Mouse (Mus musculus) midbrain, postnatal 0 days (tissue): ENCODE measurements around the gene Rsph9. TPM values are rescaled to one million over a fixed set of nuclear protein-coding genes. Genes with fewer than 3 reads are reported as not detected.

Source experiments
- ATAC-seq: fragments of 200-750 bp; cut with Nextera tagmentation; 2 replicates; pipeline ENCODE4 v1.8.0; 2017; ENCODE audit warnings: moderate number of reproducible peaks, mild to moderate bottlenecking, moderate TSS enrichment, moderate library complexity; ENCODE audit not compliant: low FRiP score
- DNase-seq: peaks from one replicate; pipeline ENCODE4 v3.0.0-alpha.2; 2015; ENCODE audit warnings: low spot score
- H3K27ac ChIP-seq: fragments of 300-500 bp; sonication (generic); 2 replicates; pipeline ENCODE4 v1.5.1; 2014; ENCODE audit warnings: low read depth, mild to moderate bottlenecking, low read length, mixed read lengths
- H3K27me3 ChIP-seq: fragments of 300-500 bp; sonication (generic); 2 replicates; pipeline ENCODE4 v1.6.1; 2014; ENCODE audit warnings: low read length, control low read depth, mixed read lengths; ENCODE audit not compliant: insufficient read depth
- H3K36me3 ChIP-seq: fragments of 300-500 bp; sonication (generic); 2 replicates; pipeline ENCODE4 v1.6.1; 2014; ENCODE audit warnings: low read length, control low read depth, mixed read lengths; ENCODE audit not compliant: insufficient read depth
- H3K4me1 ChIP-seq: fragments of 300-500 bp; sonication (generic); 2 replicates; pipeline ENCODE4 v1.6.1; 2014; ENCODE audit warnings: mild to moderate bottlenecking, control low read depth, antibody characterized with exemption, low read length, mixed read lengths; ENCODE audit not compliant: insufficient read depth
- H3K4me2 ChIP-seq: fragments of 300-500 bp; sonication (generic); 2 replicates; pipeline ENCODE4 v1.6.1; 2014; ENCODE audit warnings: low read depth, mild to moderate bottlenecking, low read length, mixed read lengths; ENCODE audit not compliant: poor library complexity, severe bottlenecking
- H3K4me3 ChIP-seq: fragments of 300-500 bp; sonication (generic); 2 replicates; pipeline ENCODE4 v1.5.1; 2014; ENCODE audit warnings: low read depth, mild to moderate bottlenecking, low read length, moderate library complexity
- H3K9ac ChIP-seq: fragments of 300-500 bp; sonication (generic); replicated peaks from 2 replicates; pipeline ENCODE4 v1.6.1; 2014; ENCODE audit warnings: mild to moderate bottlenecking, low read length, moderate library complexity, mixed read lengths; ENCODE audit not compliant: poor library complexity, severe bottlenecking
- H3K9me3 ChIP-seq: fragments of 300-500 bp; sonication (generic); 2 replicates; pipeline ENCODE4 v1.6.1; 2016; ENCODE audit warnings: low read length, control low read depth
- CTCF ChIP-seq: IDR thresholded peaks from 2 replicates; pipeline ENCODE4 v1.5.1; 2016; ENCODE audit warnings: antibody characterized with exemption, mild to moderate bottlenecking
- WGBS: fragments of 180-500 bp; shearing (Covaris S2); extraction: QIAGEN DNeasy Blood & Tissue Kit; methylation state at CpG from one replicate; pipeline ENCODE4 v1.1.7; 2014; 5-methylcytosine and 5-hydroxymethylcytosine counted together
- polyA plus RNA-seq: library from polyadenylated mRNA; unstranded; fragments of >200 nt; fragmentation: Nextera tagmentation; extraction: Ambion mirVana; gene quantifications from 2 replicates; pipeline ENCODE4 v1.2.1, GENCODE M21; 2015
- total RNA-seq: library from RNA; depleted of rRNA; stranded (reverse); fragments of >200 nt; gene quantifications from 2 replicates; pipeline ENCODE4 v1.2.3, GENCODE M21; 2014; rRNA removed

Gene Rsph9
- total RNA-seq (55.6 and 68.4 TPM in 2 replicates), polyA plus RNA-seq (103 and 104 TPM in 2 replicates)

- WGBS, result 4% methylated on average over 37 of the region's 37 CpGs
- Histone ChIP-seq H3K9me3 (no peaks in the 10 kb centered on the region), H3K27ac (peak within 1 kb of the TSS; percentile 63), H3K4me1 (peaks cover 9% of the 10 kb centered on the region; the same call in 1 of the 2 replicates), H3K4me3 (peak within 1 kb of the TSS; percentile 50), H3K9ac (peak within 1 kb of the TSS; percentile 66), H3K36me3 (peaks cover 15% of the 10 kb centered on the region), H3K27me3 (no peaks in the 10 kb centered on the region), H3K4me2 (peak within 1 kb of the TSS; percentile 79)
- ATAC-seq, result peak; percentile 91
- peak; percentile 91 for DNase-seq
- TF ChIP-seq CTCF, result no peak
Measured at GRCm38 (mm10) chr17:46143578-46144423, at the start of gene Rsph9. TSS of gene Rsph9 (minus strand) at chr17:46144216.

- H3K9ac ChIP-seq, result no peak overlapping the region
- peaks cover 36% of the 10 kb centered on the region for H3K36me3 ChIP-seq
- 96% methylated on average over 2 of the region's 2 CpGs for WGBS
- no peaks in the 10 kb centered on the region for H3K27me3 ChIP-seq
- no peak overlapping the region for H3K27ac ChIP-seq
- DNase-seq (no peak), ATAC-seq (no peak)
- no peaks in the 10 kb centered on the region for H3K4me1 ChIP-seq
- TF ChIP-seq CTCF, result no peak
- H3K4me2 ChIP-seq, result no peak overlapping the region
- no peaks in the 10 kb centered on the region for H3K9me3 ChIP-seq
- H3K4me3 ChIP-seq, result no peak overlapping the region
Measured at GRCm38 (mm10) chr17:46188829-46189228, 44.8 kb upstream of the Rsph9 start.

- no peaks in the 10 kb centered on the region for H3K4me1 ChIP-seq
- no peaks in the 10 kb centered on the region for H3K27me3 ChIP-seq
- DNase-seq (no peak), ATAC-seq (no peak)
- peaks cover 47% of the 10 kb centered on the region for H3K36me3 ChIP-seq
- H3K9me3 ChIP-seq, result no peaks in the 10 kb centered on the region
- H3K4me3 ChIP-seq, result no peak overlapping the region
- H3K4me2 ChIP-seq, result no peak overlapping the region
- peak; percentile 39 for TF ChIP-seq CTCF
- 82% methylated on average over 4 of the region's 4 CpGs for WGBS
- H3K27ac ChIP-seq, result no peak overlapping the region
- H3K9ac ChIP-seq, result no peak overlapping the region
Measured at GRCm38 (mm10) chr17:46182273-46182672, 38.3 kb upstream of the Rsph9 start.

- TF ChIP-seq CTCF, result peak; percentile 74
- DNase-seq (peak; percentile 48), ATAC-seq (no peak)
- no peaks in the 10 kb centered on the region for H3K9me3 ChIP-seq
- WGBS, result 78% methylated on average over 3 of the region's 3 CpGs
- H3K27me3 ChIP-seq, result no peaks in the 10 kb centered on the region
- no peak overlapping the region for H3K4me3 ChIP-seq
- H3K27ac ChIP-seq, result no peak overlapping the region
- no peak overlapping the region for H3K9ac ChIP-seq
- no peak overlapping the region for H3K4me2 ChIP-seq
- H3K36me3 ChIP-seq, result peaks cover 58% of the 10 kb centered on the region
- no peaks in the 10 kb centered on the region for H3K4me1 ChIP-seq
Measured at GRCm38 (mm10) chr17:46170538-46170937, 26.5 kb upstream of the Rsph9 start.

- Histone ChIP-seq H3K27ac (no peak overlapping the region), H3K4me1 (no peaks in the 10 kb centered on the region), H3K4me3 (no peak overlapping the region), H3K9me3 (no peaks in the 10 kb centered on the region), H3K4me2 (no peak overlapping the region), H3K36me3 (peaks cover 70% of the 10 kb centered on the region), H3K9ac (no peak overlapping the region), H3K27me3 (no peaks in the 10 kb centered on the region)
- ATAC-seq, result no peak
- WGBS, result 87% methylated on average over 5 of the region's 5 CpGs
- no peak for DNase-seq
- no peak for TF ChIP-seq CTCF
Measured at GRCm38 (mm10) chr17:46168768-46169167, 24.8 kb upstream of the Rsph9 start.

- H3K9ac ChIP-seq, result no peak overlapping the region
- DNase-seq (no peak), ATAC-seq (no peak)
- TF ChIP-seq CTCF, result no peak
- no peak overlapping the region for H3K4me3 ChIP-seq
- WGBS, result 62% methylated on average over 5 of the region's 5 CpGs
- H3K4me2 ChIP-seq, result no peak overlapping the region
- no peaks in the 10 kb centered on the region for H3K4me1 ChIP-seq
- no peaks in the 10 kb centered on the region for H3K9me3 ChIP-seq
- no peaks in the 10 kb centered on the region for H3K27me3 ChIP-seq
- H3K27ac ChIP-seq, result no peak overlapping the region
- H3K36me3 ChIP-seq, result peaks cover 70% of the 10 kb centered on the region
Measured at GRCm38 (mm10) chr17:46168318-46168717, 24.3 kb upstream of the Rsph9 start.
